Mouse (Mus musculus): ENCODE data around the gene Gm20888.
"Not testable (repeated sequence)": the region's sequence is repeated elsewhere in the genome, so short reads cannot be mapped to it uniquely, and the experiment has no call there.

The Gm20888 gene

GRCm38 (mm10) chrY:70441582-70441981 lies at the start of gene Gm20888:
Gene Gm20888 (plus strand): TSS chrY:70441882.
- DNase-seq: not testable (repeated sequence)
